Mouse (Mus musculus): ENCODE measurements around the gene Acot11. TPM values are rescaled to one million over a fixed set of nuclear protein-coding genes. Genes with fewer than 3 reads are reported as not detected.

The Acot11 gene
- polyA plus RNA-seq, 1 experiment from 2014 or later = 3.4 TPM

DNA sequence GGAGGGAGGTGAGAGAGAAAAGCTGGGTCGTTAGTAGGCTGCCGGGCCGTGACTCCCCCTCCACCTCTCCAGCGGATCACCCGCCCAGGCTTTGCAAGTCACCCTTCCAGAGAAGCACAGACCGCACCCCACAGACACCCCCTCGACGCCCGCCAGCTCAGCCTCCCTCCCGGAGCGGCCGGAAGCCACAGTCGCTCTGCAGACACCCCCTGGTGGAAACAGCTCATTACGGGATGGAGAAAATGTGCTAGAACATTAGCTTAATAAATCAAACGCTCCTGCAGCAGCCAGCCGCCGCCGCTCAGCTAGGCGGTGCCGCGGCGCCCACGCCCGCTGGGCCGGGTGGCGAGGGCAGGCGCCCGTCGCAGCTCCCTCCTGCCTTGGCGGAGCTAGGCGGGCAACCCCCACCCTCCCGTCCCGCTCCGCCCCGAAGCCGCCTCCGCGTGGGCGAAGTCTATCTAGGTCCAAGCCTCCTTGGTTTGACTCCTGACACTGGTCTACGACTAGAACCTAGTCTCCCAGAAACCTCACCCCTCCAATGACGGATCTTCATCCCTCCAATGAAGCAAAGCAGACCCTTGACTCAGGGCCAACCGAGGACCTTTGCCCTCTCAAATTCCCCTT is 23.1 kb upstream of the Acot11 start:
- Histone ChIP-seq H3K4me3 (ENCODE audit: inconsistent target) (no peak overlapping the region), H3K36me3 (ENCODE audit: inconsistent target) (no peaks in the 10 kb centered on the region), H3K79me2 (ENCODE audit: inconsistent target) (no peaks in the 10 kb centered on the region), H3K27ac (no peak overlapping the region)
- WGBS (ENCODE audit: missing documents) = under 1% methylated on average over 40 of the region's 42 CpGs

- Histone ChIP-seq H3K4me3 (ENCODE audit: inconsistent target) (no peak overlapping the region), H3K79me2 (ENCODE audit: inconsistent target) (no peaks in the 10 kb centered on the region), H3K36me3 (ENCODE audit: inconsistent target) (no peaks in the 10 kb centered on the region), H3K27ac (no peak overlapping the region)
- WGBS (ENCODE audit: missing documents) = 97% methylated on average over 5 of the region's 5 CpGs
Observed at GRCm38 (mm10) chr4:106825229-106825628, 20.4 kb upstream of the Acot11 start.

DNA sequence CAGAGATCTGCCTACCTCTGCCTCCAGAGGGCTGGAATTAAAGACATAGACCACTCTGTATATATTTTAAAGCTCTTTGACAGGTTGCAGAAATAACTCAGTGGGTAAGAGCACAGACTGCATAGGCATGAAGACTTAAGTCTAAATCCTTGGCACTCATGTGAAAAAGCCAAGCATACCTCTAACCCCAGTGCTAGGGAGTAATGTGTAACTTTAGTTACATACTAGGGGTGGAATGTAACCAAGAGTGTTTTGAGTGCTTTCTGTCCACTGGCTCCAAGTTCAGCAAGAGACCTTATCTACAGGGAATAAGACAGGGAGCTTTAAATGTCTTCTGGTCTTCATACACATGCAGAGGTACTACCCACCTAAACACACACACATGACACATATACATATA is 14.6 kb upstream of the Acot11 start:
- H3K79me2 ChIP-seq (ENCODE audit: inconsistent target) = no peaks in the 10 kb centered on the region
- H3K36me3 ChIP-seq (ENCODE audit: inconsistent target) = no peaks in the 10 kb centered on the region
- H3K27ac ChIP-seq = no peak overlapping the region
- no peak overlapping the region for H3K4me3 ChIP-seq (ENCODE audit: inconsistent target)

- H3K79me2 ChIP-seq (ENCODE audit: inconsistent target) = no peaks in the 10 kb centered on the region
- no peaks in the 10 kb centered on the region for H3K36me3 ChIP-seq (ENCODE audit: inconsistent target)
- H3K27ac ChIP-seq = no peak overlapping the region
- H3K4me3 ChIP-seq (ENCODE audit: inconsistent target) = no peak overlapping the region
- WGBS (ENCODE audit: missing documents) = 67% methylated on average over 6 of the region's 6 CpGs
Observed at GRCm38 (mm10) chr4:106818332-106818731, 13.5 kb upstream of the Acot11 start.

DNA sequence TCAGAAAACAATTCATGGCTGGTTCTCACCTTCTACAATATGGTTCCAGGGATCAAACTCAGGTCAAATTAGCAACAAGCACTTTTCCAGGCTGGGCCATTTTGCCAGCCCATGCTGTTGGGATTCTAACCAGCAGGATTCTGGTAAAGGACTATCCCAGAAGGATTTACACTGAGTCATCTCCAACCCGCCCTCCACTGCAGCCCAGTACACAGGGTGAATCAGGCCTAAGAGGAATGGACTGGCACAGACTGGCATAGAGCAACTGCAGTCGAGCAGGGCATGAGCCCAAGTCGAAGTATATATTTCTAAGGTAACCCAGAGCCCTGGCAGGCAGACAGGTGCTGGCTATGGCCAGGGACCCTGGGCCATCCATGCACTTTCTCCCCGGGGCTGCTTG is 12.2 kb upstream of the Acot11 start:
- Histone ChIP-seq H3K27ac (no peak overlapping the region), H3K4me3 (ENCODE audit: inconsistent target) (no peak overlapping the region)
- 95% methylated on average over 4 of the region's 4 CpGs for WGBS (ENCODE audit: missing documents)

GRCm38 (mm10) chr4:106815396-106816324 is 10.9 kb upstream of the Acot11 start:
- Histone ChIP-seq H3K79me2 (ENCODE audit: inconsistent target) (no peaks in the 10 kb centered on the region), H3K27ac (no peak overlapping the region), H3K4me3 (ENCODE audit: inconsistent target) (no peak overlapping the region), H3K36me3 (ENCODE audit: inconsistent target) (no peaks in the 10 kb centered on the region)
- 92% methylated on average over 15 of the region's 25 CpGs for WGBS (ENCODE audit: missing documents)

More for the DNA sequence above, 12.2 kb upstream of the Acot11 start:
- H3K36me3 ChIP-seq (ENCODE audit: inconsistent target) = no peaks in the 10 kb centered on the region
- no peaks in the 10 kb centered on the region for H3K79me2 ChIP-seq (ENCODE audit: inconsistent target)

DNA sequence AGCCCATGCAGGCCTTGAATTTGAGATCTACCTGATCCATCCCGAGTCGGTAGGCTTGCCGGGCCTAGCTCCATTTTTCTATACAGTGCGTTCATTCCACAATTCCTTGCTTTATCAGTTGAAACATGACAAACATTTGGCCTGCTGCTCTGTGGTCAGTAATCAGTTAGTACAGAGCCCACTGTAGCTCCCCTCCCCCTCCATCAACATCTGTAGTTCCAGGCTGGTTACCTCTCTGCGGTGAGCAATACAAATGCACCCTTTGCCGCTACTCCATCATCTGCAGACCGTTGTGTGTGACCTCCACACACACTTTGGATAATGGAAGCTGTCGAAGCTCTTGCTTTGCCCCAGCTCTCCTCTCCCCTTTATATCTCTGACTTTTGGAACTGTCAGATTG is 6.4 kb upstream of the Acot11 start:
- Histone ChIP-seq H3K79me2 (ENCODE audit: inconsistent target) (no peaks in the 10 kb centered on the region), H3K4me3 (ENCODE audit: inconsistent target) (no peak overlapping the region), H3K36me3 (ENCODE audit: inconsistent target) (no peaks in the 10 kb centered on the region), H3K27ac (no peak overlapping the region)
- 95% methylated on average over 8 of the region's 8 CpGs for WGBS (ENCODE audit: missing documents)

- WGBS (ENCODE audit: missing documents) = 97% methylated on average over 6 of the region's 6 CpGs
- Histone ChIP-seq H3K36me3 (ENCODE audit: inconsistent target) (no peaks in the 10 kb centered on the region), H3K27ac (no peak overlapping the region)
Observed at GRCm38 (mm10) chr4:106810039-106810438, 5.2 kb upstream of the Acot11 start.

GRCm38 (mm10) chr4:106807287-106807686 is 2.5 kb upstream of the Acot11 start:
- Histone ChIP-seq H3K4me3 (ENCODE audit: inconsistent target) (no peak overlapping the region), H3K36me3 (ENCODE audit: inconsistent target) (no peaks in the 10 kb centered on the region), H3K79me2 (ENCODE audit: inconsistent target) (no peaks in the 10 kb centered on the region), H3K27ac (no peak overlapping the region)
- 52% methylated on average over 3 of the region's 3 CpGs for WGBS (ENCODE audit: missing documents)

More at GRCm38 (mm10) chr4:106810039-106810438, 5.2 kb upstream of the Acot11 start:
- no peak overlapping the region for H3K4me3 ChIP-seq (ENCODE audit: inconsistent target)
- no peaks in the 10 kb centered on the region for H3K79me2 ChIP-seq (ENCODE audit: inconsistent target)

- H3K79me2 ChIP-seq (ENCODE audit: inconsistent target) = no peaks in the 10 kb centered on the region
- H3K4me3 ChIP-seq (ENCODE audit: inconsistent target) = no peak overlapping the region
- H3K36me3 ChIP-seq (ENCODE audit: inconsistent target) = no peaks in the 10 kb centered on the region
- WGBS (ENCODE audit: missing documents) = 70% methylated on average over 2 of the region's 2 CpGs
- no peak overlapping the region for H3K27ac ChIP-seq
Observed at GRCm38 (mm10) chr4:106805890-106806289, 1.1 kb upstream of the Acot11 start.

DNA sequence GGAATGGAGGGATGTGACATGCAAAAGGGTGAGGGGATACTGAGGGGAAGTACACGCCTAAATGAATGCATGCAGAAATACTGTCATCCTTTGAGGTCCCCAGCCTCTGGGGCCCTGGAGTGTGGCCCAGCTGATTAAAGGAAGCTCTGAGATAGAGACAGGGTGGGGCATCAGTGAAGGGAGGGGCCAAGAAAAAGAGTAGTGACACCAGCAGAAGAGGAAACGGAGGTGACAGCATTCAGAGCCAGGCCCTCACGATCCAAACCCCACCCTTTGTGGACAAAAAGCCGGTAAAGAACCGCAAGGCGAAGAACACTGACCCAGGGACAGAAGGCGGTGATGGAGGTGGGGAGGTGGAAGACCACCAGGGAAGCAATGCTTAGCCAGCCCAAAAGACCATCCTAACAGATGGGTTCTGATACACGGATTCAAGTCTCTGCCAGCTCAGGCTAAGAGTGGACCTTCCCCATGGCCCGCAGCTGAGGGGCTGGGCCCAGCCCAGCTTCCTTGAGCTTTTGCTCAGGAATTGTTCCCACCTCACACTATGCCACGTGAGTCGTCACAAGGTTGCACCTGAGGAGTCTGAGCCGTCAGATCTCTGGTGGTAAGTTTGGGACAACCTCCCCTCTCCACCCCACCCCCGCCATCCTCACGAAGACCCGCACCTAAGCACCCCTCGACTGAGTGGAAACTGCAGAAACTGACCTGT is 443 bp downstream of the Acot11 start:
- Histone ChIP-seq H3K36me3 (ENCODE audit: inconsistent target) (no peaks in the 10 kb centered on the region), H3K79me2 (ENCODE audit: inconsistent target) (no peaks in the 10 kb centered on the region), H3K27ac (peak overlapping the region; percentile 41), H3K4me3 (ENCODE audit: inconsistent target) (peak overlapping the region; percentile 56)
- 8% methylated on average over 16 of the region's 16 CpGs for WGBS (ENCODE audit: missing documents)

DNA sequence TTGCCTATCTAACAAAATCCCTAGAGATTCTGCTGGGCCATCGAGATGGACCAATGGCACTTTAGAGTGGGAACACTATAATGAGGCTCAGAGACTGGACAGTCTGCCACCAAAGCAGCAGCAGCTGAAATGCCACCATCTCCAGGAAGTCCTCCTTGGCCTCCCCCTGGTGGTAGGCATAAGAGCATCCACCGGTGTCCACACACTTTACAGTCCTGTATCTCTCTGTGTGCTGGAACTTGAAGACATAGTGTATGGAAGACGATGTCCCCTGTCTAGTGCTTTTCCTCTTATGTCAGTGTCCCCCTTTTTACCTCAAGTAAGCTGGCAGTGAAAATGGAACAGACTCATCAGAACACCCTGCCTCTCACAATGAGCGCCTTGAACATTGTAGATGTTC is 1.0 kb downstream of the Acot11 start:
- Histone ChIP-seq H3K79me2 (ENCODE audit: inconsistent target) (no peaks in the 10 kb centered on the region), H3K4me3 (ENCODE audit: inconsistent target) (no peak overlapping the region), H3K27ac (no peak overlapping the region), H3K36me3 (ENCODE audit: inconsistent target) (no peaks in the 10 kb centered on the region)
- 56% methylated on average over 4 of the region's 4 CpGs for WGBS (ENCODE audit: missing documents)

- Histone ChIP-seq H3K79me2 (ENCODE audit: inconsistent target) (no peaks in the 10 kb centered on the region), H3K27ac (no peak overlapping the region), H3K4me3 (ENCODE audit: inconsistent target) (no peak overlapping the region), H3K36me3 (ENCODE audit: inconsistent target) (no peaks in the 10 kb centered on the region)
- WGBS (ENCODE audit: missing documents) = 38% methylated on average over 14 of the region's 15 CpGs
Observed at GRCm38 (mm10) chr4:106799772-106800336, 4.9 kb downstream of the Acot11 start.

DNA sequence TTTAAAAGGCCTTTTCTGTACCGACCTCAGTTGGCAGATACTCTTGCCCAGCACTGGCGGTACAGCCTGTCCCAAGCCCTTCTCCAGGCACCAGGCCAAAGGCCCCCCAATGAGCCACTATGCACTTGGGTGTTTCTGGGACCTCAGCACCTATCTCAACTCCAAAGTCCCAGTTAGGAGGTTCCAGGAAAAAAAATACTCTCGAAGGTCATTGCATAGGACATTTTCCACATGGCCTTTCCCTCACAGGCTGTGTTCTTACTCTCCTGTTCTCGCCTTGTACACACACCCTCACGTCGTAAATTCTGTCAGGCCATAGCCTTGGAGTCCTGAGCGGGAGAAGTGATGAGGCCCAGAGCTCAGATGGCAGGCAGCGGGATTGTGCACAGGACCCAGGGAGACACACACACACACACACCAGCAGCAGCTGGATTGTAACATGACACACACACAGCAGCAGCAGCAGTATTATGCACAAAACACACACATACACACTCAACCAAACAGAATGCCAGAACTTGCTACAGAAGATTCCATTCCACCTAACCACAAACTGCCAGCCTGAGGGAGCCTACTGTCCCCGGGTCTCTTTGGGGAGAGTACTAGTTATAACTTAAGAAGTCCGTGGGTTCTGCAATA is 5.8 kb downstream of the Acot11 start:
- WGBS (ENCODE audit: missing documents) = 80% methylated on average over 10 of the region's 10 CpGs
- no peak overlapping the region for H3K4me3 ChIP-seq (ENCODE audit: inconsistent target)
- H3K27ac ChIP-seq = no peak overlapping the region
- H3K36me3 ChIP-seq (ENCODE audit: inconsistent target) = no peaks in the 10 kb centered on the region
- H3K79me2 ChIP-seq (ENCODE audit: inconsistent target) = no peaks in the 10 kb centered on the region

All from macrophage (primary cell).